Mouse (Mus musculus) right cerebral cortex, postnatal 10 days (tissue): ENCODE measurements around the gene Arhgap10.

Experiments
- DNase-seq, 2 experiments: peaks; one replicate each; pipeline ENCODE4 v3.0.0; 2021; ENCODE audit warnings: low spot score in 2 of 2

Arhgap10 gene

DNA sequence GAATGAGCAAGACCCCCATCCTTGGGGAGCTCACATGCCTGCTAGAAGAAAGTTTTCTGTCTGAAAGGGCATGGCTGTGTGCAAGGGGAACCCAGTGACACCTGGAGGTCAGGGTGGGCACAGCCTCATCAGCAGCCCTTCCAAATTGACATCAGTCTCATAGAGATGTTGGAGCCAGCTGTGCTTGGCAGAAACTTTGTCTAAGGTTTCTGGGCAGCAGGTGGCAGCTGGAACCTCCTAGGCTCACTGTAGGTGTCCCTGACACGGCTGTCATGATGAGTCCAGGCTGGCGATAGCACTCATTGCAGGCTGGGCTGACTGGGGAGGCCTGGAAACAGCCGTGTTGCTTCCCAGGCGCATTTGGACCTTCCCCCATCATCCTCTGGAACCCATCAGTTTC, 294.6 kb downstream of the Arhgap10 start:
- no peak for DNase-seq

DNA sequence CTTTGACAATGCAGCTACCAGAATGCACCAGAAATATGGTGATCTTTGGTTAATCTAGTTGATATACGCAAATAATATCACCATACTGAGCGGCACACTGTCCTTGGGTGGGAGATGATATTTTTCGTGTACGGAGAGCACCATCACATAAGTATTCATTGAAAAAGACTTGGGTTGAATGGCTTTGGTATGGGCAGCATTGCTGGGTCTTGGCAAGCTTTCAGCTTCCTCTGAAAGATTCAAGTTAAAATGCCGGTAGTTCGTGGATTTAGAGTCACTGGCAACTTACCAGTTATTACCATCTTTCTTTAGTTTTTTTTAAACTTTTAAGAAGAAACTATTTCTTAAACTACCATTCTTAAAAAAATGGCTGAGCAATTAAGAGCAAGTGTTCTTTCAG, 302.6 kb downstream of the Arhgap10 start:
- no peak for DNase-seq

DNA sequence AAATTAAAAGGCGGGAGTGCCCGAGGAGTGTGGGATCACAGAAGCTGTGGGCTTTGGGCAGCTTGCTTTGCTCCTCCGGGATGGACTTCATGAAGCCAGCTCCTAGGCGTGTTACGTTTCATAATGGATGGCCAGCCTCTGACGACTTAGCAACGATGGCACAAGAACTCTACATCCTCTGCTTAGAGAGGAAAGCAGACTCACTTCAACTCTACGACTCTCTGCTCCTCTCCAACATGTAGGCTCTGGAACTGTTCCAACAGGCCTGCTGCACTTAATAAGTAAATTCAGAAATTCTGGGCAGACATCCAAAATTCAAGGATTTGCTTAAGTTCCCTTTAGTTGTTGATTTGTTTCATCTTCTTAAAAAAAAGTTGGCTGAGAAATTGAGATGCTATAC, 303.1 kb downstream of the Arhgap10 start:
- DNase-seq: peak; percentile 29 to 33

DNA sequence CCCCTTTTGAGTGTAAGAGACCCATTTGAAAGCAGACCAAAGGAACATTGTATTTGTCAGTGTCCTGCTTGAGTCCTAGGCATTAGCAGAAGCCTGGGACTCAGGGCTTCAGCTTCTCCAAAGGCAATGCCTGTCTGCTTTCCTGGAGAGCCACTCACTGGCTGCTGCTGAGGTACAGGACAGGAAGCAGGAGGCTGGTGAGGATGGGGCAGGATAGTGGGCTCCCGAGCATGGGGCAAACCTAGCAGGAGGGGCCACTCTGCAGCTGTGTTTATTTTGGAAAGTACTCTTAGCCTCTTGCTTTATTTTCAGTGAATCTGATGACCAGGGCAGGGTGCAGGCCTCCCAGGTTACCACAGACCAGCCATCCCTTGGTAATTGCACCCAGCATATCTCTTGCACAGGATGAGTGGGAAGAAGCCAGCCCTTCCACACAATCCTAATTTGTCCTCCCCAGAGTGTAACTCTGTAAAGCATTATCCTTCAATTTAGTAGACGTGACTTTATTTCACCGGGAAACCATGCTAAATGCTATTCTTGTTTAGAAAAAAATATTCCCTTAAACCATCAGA, 303.8 kb downstream of the Arhgap10 start:
- DNase-seq: no peak

DNA sequence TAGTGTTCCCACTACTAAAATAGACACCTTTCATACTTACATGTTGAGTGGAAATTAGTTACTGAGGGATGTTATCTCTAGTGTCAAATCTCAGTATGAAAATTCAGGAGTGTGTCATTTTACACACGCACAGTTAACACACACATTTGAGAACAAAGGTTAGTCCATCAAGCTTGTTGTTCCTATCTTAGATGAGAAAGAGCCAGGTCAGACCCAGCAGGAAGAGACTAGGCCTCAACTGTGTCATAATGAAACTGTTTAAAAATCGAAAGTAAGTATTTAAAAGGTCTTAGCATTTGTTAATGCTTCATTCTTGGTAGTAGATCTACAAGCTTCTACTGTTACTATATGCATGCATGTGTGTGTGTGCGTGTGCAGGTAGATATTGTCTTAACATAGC, 308.5 kb downstream of the Arhgap10 start:
- no peak for DNase-seq
